Mouse (Mus musculus): ENCODE measurements around the gene Mid1ip1. TPM values are rescaled to one million over a fixed set of nuclear protein-coding genes. Genes with fewer than 3 reads are reported as not detected.

Mid1ip1 gene
- polyA plus RNA-seq (2016; fragmentation: Nextera tagmentation; extraction: Ambion mirVana) = 22.5 and 24.4 TPM in 2 replicates

GRCm38 (mm10) chrX:10714696-10715140 lies at the start of gene Mid1ip1:
Gene Mid1ip1 (plus strand): TSS chrX:10715013.
- H3K27me3 ChIP-seq = peaks cover 21% of the 10 kb centered on the region

DNA sequence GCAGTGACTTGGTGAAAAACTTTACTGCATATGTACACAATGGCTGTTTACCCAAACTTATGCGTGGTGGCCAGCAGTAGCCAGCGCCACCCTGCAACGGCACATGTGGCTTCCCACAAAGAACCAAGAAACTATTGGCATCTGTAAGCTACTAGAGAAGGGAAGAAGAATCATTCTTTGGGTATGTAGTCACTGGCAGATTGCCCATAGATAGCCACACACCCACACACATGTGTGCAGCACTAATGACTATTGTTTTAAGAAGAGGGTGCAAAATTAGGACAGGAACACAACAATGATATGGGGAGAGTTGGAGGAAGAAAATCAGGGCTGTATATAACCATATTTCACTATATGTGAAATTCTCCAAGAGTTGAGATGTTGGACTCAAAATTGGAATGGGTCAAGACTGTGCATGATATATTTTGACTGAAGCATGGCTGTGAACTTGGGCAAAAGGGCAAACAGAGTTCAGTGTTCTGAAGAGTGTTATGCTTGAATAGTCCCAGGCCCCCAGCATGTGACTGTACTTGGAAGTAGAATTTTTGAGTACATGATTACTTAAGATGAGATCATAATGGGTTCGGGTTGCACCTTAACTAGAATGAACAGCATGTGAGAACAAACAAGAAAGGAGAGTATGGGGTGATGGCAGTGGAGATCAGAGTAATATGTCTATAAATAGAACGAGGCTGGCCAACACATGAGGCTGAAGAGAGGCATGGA lies 20.2 kb upstream of the Mid1ip1 start:
- no peaks in the 10 kb centered on the region for H3K9me3 ChIP-seq
- H3K4me3 ChIP-seq (replicated peaks) = no peak overlapping the region
- WGBS = 91% methylated on average over 5 of the region's 5 CpGs
- no peak overlapping the region for H3K9ac ChIP-seq (replicated peaks)
- H3K27ac ChIP-seq = no peak overlapping the region
- no peaks in the 10 kb centered on the region for H3K36me3 ChIP-seq
- H3K27me3 ChIP-seq = no peaks in the 10 kb centered on the region
- no peak for ATAC-seq (ENCODE audit: insufficient number of reproducible peaks, insufficient read depth, low FRiP score, low TSS enrichment, low read depth)
- H3K4me1 ChIP-seq (replicated peaks) = no peaks in the 10 kb centered on the region
- no peak overlapping the region for H3K4me2 ChIP-seq

More at GRCm38 (mm10) chrX:10714696-10715140, at the start of gene Mid1ip1:
- H3K9ac ChIP-seq (replicated peaks) = no peak within 1 kb of the TSS
- H3K27ac ChIP-seq = peak within 1 kb of the TSS; percentile 59; the same call in 1 of the 2 replicates
- 0 out of 2 replicates have a peak, but pooled peaks cover 2% of the 10 kb centered on the region for H3K4me1 ChIP-seq (replicated peaks)
- peak; percentile 90 for ATAC-seq (ENCODE audit: insufficient number of reproducible peaks, insufficient read depth, low FRiP score, low TSS enrichment, low read depth)
- no peaks in the 10 kb centered on the region for H3K36me3 ChIP-seq
- H3K4me3 ChIP-seq (replicated peaks) = peak within 1 kb of the TSS; percentile 21; the same call in 1 of the 2 replicates
- WGBS = 21% methylated on average over 12 of the region's 12 CpGs
- no peaks in the 10 kb centered on the region for H3K9me3 ChIP-seq
- peak within 1 kb of the TSS; percentile 40 for H3K4me2 ChIP-seq

GRCm38 (mm10) chrX:10706728-10707127 lies 8.1 kb upstream of the Mid1ip1 start:
- H3K4me3 ChIP-seq (replicated peaks) = no peak overlapping the region
- no peak overlapping the region for H3K9ac ChIP-seq (replicated peaks)
- WGBS = 92% methylated on average over 3 of the region's 3 CpGs
- no peak overlapping the region for H3K4me2 ChIP-seq
- no peak overlapping the region for H3K27ac ChIP-seq
- H3K27me3 ChIP-seq = no peaks in the 10 kb centered on the region
- H3K4me1 ChIP-seq (replicated peaks) = no peaks in the 10 kb centered on the region
- ATAC-seq (ENCODE audit: insufficient number of reproducible peaks, insufficient read depth, low FRiP score, low TSS enrichment, low read depth) = no peak
- H3K36me3 ChIP-seq = no peaks in the 10 kb centered on the region
- H3K9me3 ChIP-seq = no peaks in the 10 kb centered on the region

DNA sequence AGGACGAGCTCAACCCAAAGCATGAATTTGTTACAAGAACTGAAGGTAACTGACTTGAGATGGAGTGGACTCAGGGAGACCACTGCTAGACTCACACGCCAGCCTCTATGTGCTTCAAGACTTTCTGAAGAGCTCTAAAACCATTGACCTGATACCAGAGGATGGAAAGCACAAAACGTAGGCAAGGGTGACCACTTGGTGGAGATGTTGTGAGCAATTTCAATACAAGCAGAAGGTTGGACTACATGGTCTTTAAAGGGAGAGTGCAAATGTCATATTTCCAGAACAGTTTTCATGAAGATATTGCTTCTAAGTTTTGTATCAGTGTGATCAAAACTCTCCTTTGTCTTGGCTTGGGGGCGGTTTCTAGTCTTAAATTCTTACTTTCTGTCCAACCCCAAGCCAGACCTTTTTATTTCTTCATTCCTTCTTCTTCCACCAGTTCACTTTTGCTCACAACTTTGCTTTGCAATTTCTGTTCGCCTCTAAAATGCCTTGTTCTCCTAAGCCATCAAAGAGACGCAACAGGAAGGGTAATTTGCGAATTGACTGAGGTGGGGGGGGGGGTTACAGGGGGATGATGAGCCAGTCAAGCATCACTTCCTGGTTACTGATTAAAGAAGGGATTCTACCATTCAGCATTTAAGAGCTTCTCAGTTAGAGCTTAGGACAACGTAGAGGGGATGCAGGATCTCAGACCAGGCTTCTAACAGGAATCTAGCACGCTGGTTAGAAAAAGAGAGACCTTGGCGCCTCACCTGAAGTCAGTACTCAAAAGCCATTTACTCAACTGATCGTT lies 775 bp upstream of the Mid1ip1 start:
- no peak for ATAC-seq (ENCODE audit: insufficient number of reproducible peaks, insufficient read depth, low FRiP score, low TSS enrichment, low read depth)
- 37% methylated on average over 11 of the region's 11 CpGs for WGBS
- Histone ChIP-seq H3K4me2 (peak overlapping the region; percentile 40), H3K27me3 (peaks cover 21% of the 10 kb centered on the region), H3K27ac (0 out of 2 replicates have a peak overlapping the region, but pooled peaks have one; percentile 56), H3K9ac (replicated peaks) (no peak overlapping the region), H3K36me3 (no peaks in the 10 kb centered on the region), H3K4me1 (replicated peaks) (0 out of 2 replicates have a peak, but pooled peaks cover 2% of the 10 kb centered on the region), H3K9me3 (no peaks in the 10 kb centered on the region), H3K4me3 (replicated peaks) (no peak overlapping the region)

GRCm38 (mm10) chrX:10716917-10717763 lies 2.3 kb downstream of the Mid1ip1 start:
- Histone ChIP-seq H3K27ac (peak overlapping the region; percentile 59; the same call in 1 of the 2 replicates), H3K4me1 (replicated peaks) (0 out of 2 replicates have a peak, but pooled peaks cover 2% of the 10 kb centered on the region), H3K27me3 (peaks cover 21% of the 10 kb centered on the region), H3K9ac (replicated peaks) (peak overlapping the region; percentile 60), H3K9me3 (no peaks in the 10 kb centered on the region), H3K4me3 (replicated peaks) (peak overlapping the region; percentile 53), H3K36me3 (no peaks in the 10 kb centered on the region), H3K4me2 (peak overlapping the region; percentile 66)
- ATAC-seq (ENCODE audit: insufficient number of reproducible peaks, insufficient read depth, low FRiP score, low TSS enrichment, low read depth) = peak; percentile 85
- WGBS = 15% methylated on average over 49 of the region's 50 CpGs

DNA sequence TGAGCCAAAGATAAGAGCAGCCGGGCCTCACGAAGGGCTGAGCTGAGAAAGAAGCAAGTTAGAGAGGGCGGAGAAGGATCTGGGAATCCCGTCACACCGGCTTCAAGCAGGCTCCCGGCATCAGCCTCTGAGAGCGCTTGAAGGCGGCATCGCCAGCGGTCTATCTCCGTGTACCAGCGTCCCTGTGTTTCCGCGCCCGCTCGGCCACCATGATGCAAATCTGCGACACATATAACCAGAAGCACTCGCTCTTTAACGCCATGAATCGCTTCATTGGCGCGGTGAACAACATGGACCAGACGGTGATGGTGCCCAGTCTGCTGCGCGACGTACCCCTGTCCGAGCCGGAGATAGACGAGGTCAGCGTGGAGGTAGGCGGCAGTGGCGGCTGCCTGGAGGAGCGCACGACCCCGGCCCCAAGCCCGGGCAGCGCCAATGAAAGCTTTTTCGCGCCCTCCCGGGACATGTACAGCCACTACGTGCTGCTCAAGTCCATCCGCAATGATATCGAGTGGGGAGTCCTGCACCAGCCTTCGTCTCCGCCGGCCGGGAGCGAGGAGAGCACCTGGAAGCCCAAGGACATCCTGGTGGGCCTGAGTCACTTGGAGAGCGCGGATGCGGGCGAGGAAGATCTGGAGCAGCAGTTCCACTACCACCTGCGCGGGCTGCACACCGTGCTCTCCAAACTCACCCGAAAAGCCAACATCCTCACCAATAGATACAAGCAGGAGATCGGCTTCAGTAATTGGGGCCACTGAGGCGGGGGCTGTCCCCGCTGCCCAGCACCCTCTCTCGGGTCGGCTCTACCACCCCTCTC lies 3.4 kb downstream of the Mid1ip1 start:
- peaks cover 21% of the 10 kb centered on the region for H3K27me3 ChIP-seq
- H3K27ac ChIP-seq = peak overlapping the region; percentile 59; the same call in 1 of the 2 replicates
- 14% methylated on average over 61 of the region's 61 CpGs for WGBS
- 0 out of 2 replicates have a peak, but pooled peaks cover 2% of the 10 kb centered on the region for H3K4me1 ChIP-seq (replicated peaks)
- peak overlapping the region; percentile 53 for H3K4me3 ChIP-seq (replicated peaks)
- ATAC-seq (ENCODE audit: insufficient number of reproducible peaks, insufficient read depth, low FRiP score, low TSS enrichment, low read depth) = no peak
- H3K36me3 ChIP-seq = no peaks in the 10 kb centered on the region
- no peaks in the 10 kb centered on the region for H3K9me3 ChIP-seq
- H3K9ac ChIP-seq (replicated peaks) = peak overlapping the region; percentile 60
- H3K4me2 ChIP-seq = peak overlapping the region; percentile 66

DNA sequence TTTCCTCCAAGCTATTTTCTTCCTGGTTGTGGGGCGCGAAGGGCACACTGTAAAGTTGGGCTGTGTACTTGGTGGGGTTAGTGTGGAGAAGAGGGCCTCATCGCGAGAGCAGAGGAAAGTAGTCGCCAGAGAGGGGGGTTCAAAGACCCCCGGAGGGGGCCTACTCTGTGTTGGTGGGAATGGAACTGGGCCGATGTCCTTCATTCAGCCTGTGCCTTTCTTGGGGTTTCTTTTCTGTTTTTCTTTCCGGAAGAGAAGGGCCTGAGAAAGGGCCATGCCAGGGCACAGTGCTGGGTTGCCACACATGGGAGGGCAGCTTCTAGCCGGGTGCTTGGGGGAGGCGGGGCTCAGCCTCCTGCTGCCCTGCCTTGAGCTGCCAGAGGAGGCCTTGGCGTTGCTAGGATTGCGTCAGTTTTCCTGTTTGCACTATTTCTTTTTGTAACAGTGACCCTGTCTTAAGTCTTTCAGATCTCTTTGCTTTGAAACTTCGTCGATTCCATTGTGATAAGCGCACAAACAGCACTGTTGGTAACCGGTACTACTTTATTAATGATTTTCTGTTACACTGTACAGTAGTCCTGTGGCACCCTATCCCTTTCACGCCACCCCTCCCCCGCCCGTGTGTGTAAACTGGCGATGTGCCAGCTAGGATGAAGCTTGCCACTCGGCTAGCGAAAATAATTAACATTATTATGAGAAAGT lies 4.2 kb downstream of the Mid1ip1 start:
- 17% methylated on average over 22 of the region's 22 CpGs for WGBS
- Histone ChIP-seq H3K9me3 (no peaks in the 10 kb centered on the region), H3K9ac (replicated peaks) (peak overlapping the region; percentile 60), H3K4me1 (replicated peaks) (0 out of 2 replicates have a peak, but pooled peaks cover 1% of the 10 kb centered on the region), H3K27me3 (peaks cover 21% of the 10 kb centered on the region), H3K36me3 (no peaks in the 10 kb centered on the region), H3K4me3 (replicated peaks) (peak overlapping the region; percentile 53), H3K27ac (peak overlapping the region; percentile 59; the same call in 1 of the 2 replicates), H3K4me2 (peak overlapping the region; percentile 66)
- ATAC-seq (ENCODE audit: insufficient number of reproducible peaks, insufficient read depth, low FRiP score, low TSS enrichment, low read depth) = no peak; the same call in 1 of the 2 replicates

- no peak overlapping the region for H3K9ac ChIP-seq (replicated peaks)
- H3K27me3 ChIP-seq = peaks cover 21% of the 10 kb centered on the region
- no peaks in the 10 kb centered on the region for H3K9me3 ChIP-seq
- H3K4me1 ChIP-seq (replicated peaks) = no peaks in the 10 kb centered on the region
- ATAC-seq (ENCODE audit: insufficient number of reproducible peaks, insufficient read depth, low FRiP score, low TSS enrichment, low read depth) = no peak
- H3K4me3 ChIP-seq (replicated peaks) = no peak overlapping the region
- WGBS = 39% methylated on average over 6 of the region's 6 CpGs
- no peak overlapping the region for H3K27ac ChIP-seq
- H3K4me2 ChIP-seq = no peak overlapping the region
- no peaks in the 10 kb centered on the region for H3K36me3 ChIP-seq
Observed at GRCm38 (mm10) chrX:10720391-10720790, 5.6 kb downstream of the Mid1ip1 start.

- no peak overlapping the region for H3K4me2 ChIP-seq
- no peak overlapping the region for H3K4me3 ChIP-seq (replicated peaks)
- no peak for ATAC-seq (ENCODE audit: insufficient number of reproducible peaks, insufficient read depth, low FRiP score, low TSS enrichment, low read depth)
- no peaks in the 10 kb centered on the region for H3K36me3 ChIP-seq
- WGBS = 95% methylated on average over 1 of the region's 1 CpGs
- no peak overlapping the region for H3K27ac ChIP-seq
- no peak overlapping the region for H3K9ac ChIP-seq (replicated peaks)
- H3K4me1 ChIP-seq (replicated peaks) = no peaks in the 10 kb centered on the region
- H3K9me3 ChIP-seq = no peaks in the 10 kb centered on the region
- no peaks in the 10 kb centered on the region for H3K27me3 ChIP-seq
Observed at GRCm38 (mm10) chrX:10724571-10724970, 9.8 kb downstream of the Mid1ip1 start.

Data from limb, embryonic 12.5 days (tissue).